Mouse (Mus musculus): ENCODE results near the gene Trappc4. TPM values are rescaled to one million over a fixed set of nuclear protein-coding genes. Genes with fewer than 3 reads are reported as not detected.

Trappc4 gene
- polyA plus RNA-seq, 1 experiment from 2014 or later: 161 TPM

DNA sequence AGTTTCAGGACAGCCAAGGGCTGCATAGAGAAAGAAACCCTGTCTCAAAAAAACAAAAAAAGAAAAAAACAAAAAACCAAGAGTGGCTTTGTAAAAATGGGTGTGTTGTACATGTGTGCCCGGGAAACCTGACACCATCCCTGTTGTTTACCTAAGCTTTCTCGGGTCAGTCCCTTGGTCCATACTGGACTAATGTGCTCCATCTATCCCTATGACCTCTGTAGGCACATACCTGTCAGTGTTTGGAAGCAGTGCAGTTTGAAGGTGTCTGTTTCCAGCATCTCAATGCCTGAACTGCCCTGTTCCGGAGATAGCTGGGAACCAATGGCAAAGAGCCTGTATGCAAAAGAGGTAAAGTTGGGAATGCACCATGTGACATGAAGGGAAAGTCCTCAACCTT is 2.4 kb downstream of the Trappc4 start:
- Histone ChIP-seq H3K4me2 (no peak overlapping the region), H3K27me3 (no peaks in the 10 kb centered on the region), H3K36me3 (peaks cover 71% of the 10 kb centered on the region), H3K4me1 (replicated peaks) (peaks cover 9% of the 10 kb centered on the region), H3K9ac (replicated peaks) (no peak overlapping the region), H3K9me3 (no peaks in the 10 kb centered on the region), H3K4me3 (replicated peaks) (no peak overlapping the region), H3K27ac (no peak overlapping the region)
- WGBS: 83% methylated on average over 3 of the region's 3 CpGs
- ATAC-seq (ENCODE audit: insufficient number of reproducible peaks, insufficient read depth, low FRiP score, low TSS enrichment, low read depth): no peak

DNA sequence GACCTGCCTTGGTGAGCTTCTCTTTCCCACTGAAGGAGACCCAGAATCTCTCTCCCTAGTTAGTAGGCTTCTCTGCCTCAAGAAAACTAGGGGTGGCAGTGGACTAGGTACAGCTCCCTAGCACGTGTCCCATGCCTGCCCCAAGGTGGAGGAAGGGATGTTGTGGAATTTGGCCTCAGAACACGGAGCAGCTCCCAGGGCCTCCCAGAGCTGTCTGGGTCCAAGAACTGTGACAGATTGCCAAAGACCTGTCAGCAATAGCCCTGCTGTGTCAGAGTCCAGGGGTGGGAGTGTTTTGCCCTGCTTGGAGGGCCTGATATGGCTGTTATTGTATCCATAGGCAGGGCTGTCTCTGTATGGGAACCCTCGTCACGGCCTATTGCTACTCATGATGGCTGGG is 6.3 kb downstream of the Trappc4 start:
- no peak for ATAC-seq (ENCODE audit: insufficient number of reproducible peaks, insufficient read depth, low FRiP score, low TSS enrichment, low read depth)
- Histone ChIP-seq H3K4me3 (replicated peaks) (no peak overlapping the region), H3K27ac (no peak overlapping the region), H3K27me3 (peaks cover 15% of the 10 kb centered on the region), H3K9ac (replicated peaks) (no peak overlapping the region), H3K36me3 (peaks cover 65% of the 10 kb centered on the region), H3K9me3 (no peaks in the 10 kb centered on the region), H3K4me1 (replicated peaks) (peaks cover 18% of the 10 kb centered on the region), H3K4me2 (no peak overlapping the region)
- WGBS: 89% methylated on average over 4 of the region's 4 CpGs

DNA sequence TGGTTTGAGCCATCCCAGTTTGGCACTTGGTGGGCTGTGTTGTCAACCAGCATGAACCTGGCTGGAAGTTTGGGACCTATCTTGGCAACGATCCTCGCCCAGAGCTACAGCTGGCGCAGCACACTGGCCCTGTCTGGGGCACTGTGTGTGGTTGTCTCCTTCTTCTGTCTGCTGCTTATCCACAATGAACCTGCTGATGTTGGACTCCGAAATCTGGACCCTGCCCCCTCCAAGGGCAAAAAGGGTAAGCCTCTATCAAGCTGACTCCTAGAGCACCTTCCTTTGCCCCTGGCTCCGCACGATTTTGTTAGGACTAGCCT is 7.6 kb downstream of the Trappc4 start:
- no peak overlapping the region for H3K27ac ChIP-seq
- no peak overlapping the region for H3K9ac ChIP-seq (replicated peaks)
- WGBS: 91% methylated on average over 6 of the region's 6 CpGs
- peaks cover 55% of the 10 kb centered on the region for H3K36me3 ChIP-seq
- H3K9me3 ChIP-seq: no peaks in the 10 kb centered on the region
- H3K4me2 ChIP-seq: no peak overlapping the region
- no peak for ATAC-seq (ENCODE audit: insufficient number of reproducible peaks, insufficient read depth, low FRiP score, low TSS enrichment, low read depth)
- peaks cover 16% of the 10 kb centered on the region for H3K4me1 ChIP-seq (replicated peaks)
- H3K27me3 ChIP-seq: peaks cover 15% of the 10 kb centered on the region
- no peak overlapping the region for H3K4me3 ChIP-seq (replicated peaks)

DNA sequence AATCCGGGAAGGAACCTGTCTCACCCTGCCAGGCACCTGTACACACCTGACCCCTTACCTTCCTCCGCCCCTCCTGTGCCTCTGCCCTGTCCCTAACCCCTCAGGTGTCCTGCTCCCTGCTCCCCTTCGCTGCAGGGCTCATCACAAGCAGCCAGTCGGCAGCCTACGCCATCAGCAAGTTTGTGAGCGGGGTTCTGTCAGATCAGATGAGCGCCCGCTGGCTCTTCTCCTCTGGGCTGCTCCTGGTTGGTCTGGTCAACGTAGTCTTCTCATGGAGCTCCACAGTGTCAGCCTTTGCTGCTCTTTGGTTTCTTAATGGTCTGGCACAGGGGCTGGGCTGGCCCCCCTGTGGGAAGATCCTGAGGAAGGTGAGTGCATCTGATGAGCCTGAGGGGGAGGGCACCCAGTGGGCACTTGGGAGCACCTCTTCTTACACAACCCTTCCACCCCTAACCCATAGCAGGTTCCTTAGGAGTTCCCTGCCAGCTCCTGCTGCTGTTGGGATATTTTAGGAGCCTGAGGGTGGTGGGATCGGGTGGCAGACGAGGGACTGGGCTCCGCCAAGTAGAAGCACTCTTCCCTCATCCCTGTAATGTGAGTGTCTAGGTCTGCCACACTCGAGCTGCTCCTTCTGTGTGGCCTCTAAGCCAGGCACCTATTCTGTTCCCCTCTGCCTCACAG is 8.1 kb downstream of the Trappc4 start:
- 81% methylated on average over 13 of the region's 13 CpGs for WGBS
- Histone ChIP-seq H3K9ac (replicated peaks) (no peak overlapping the region), H3K27ac (no peak overlapping the region), H3K4me2 (no peak overlapping the region), H3K9me3 (no peaks in the 10 kb centered on the region), H3K4me3 (replicated peaks) (no peak overlapping the region), H3K36me3 (peaks cover 50% of the 10 kb centered on the region), H3K4me1 (replicated peaks) (peaks cover 16% of the 10 kb centered on the region), H3K27me3 (peaks cover 15% of the 10 kb centered on the region)
- no peak for ATAC-seq (ENCODE audit: insufficient number of reproducible peaks, insufficient read depth, low FRiP score, low TSS enrichment, low read depth)

DNA sequence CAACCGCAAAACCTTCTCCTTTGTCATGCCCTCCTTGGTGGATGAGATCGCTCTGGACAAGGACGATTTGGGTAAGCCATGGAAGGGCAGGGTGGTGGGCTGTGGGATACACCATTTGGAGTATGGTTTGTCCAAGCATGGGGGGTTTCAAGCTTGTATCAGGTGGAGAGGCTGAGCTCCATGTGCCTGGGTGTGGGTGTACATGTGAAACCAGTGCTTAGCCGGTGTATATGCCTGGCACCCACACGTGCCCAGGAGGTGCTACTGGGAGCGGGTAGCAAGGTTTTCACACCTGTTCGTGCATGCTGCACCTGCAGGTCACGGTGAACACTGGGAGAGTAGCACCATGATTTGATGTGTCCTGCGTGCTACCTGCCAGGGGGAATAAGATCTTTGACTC is 8.8 kb downstream of the Trappc4 start:
- H3K27ac ChIP-seq: no peak overlapping the region
- peaks cover 15% of the 10 kb centered on the region for H3K27me3 ChIP-seq
- no peak for ATAC-seq (ENCODE audit: insufficient number of reproducible peaks, insufficient read depth, low FRiP score, low TSS enrichment, low read depth)
- no peaks in the 10 kb centered on the region for H3K9me3 ChIP-seq
- peaks cover 16% of the 10 kb centered on the region for H3K4me1 ChIP-seq (replicated peaks)
- H3K4me2 ChIP-seq: peak overlapping the region; percentile 97; the same call in 1 of the 2 replicates
- peaks cover 43% of the 10 kb centered on the region for H3K36me3 ChIP-seq
- H3K9ac ChIP-seq (replicated peaks): no peak overlapping the region
- WGBS: 80% methylated on average over 9 of the region's 9 CpGs
- H3K4me3 ChIP-seq (replicated peaks): no peak overlapping the region

DNA sequence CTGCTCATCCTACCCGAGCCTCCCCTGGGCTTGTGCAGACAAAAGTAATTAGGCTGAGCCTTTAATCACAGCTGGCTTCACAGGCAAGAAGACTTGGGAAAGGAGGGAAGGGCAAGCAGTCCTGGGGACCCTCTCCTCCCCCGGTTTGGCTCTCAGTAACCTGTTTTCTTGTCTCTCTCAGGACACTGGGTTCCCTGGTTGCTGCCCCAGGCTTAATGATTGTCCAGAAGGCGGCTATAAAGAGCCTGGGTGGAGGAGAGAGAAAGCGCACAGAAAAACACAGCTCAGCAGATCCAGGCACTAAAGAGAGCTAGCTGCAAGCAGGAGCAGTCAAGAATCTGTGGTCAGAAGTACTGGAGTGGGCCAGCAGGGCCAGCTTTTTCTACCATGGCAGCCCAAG is 9.3 kb downstream of the Trappc4 start:
- no peak overlapping the region for H3K27ac ChIP-seq

DNA sequence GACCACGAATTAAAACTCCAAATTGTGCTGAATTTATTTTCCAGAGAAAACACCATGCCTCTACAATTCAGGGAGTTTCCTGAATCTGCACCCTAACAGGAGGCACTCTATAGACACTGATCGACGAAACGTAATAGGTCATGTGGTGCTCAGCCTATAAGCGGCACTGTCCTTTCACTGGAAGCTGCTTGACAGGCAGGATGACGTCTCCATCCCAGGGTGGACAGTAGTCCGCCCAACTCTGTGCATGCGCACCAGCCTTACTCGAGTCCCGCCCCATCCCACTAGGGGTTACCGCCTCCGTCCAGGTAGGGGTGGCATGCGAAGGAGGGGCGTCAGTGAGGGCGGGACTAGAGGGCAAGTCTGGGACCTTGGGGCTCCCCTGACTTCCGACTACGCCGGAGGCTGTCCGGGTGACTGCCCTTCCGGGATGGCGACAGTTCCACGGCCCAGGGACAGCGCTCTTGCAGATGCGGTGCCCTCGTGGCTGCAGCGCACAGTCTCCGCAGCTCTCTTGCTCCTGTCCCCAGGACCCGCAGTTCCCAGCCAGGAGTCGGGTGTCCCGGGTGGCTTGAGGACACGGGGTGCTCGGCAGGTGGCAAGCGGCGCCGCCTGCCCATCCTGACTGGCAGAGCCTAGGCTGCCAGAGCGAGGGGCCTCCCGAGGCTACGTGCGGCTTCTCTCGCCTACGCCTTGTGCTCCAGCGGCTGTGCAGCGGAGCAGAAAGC is 10.6 kb downstream of the Trappc4 start, which contains the start of gene Slc37a4:
Gene Slc37a4, plus strand, starts transcription at position 169 of the 728 bp plus-strand sequence.
- H3K4me2 ChIP-seq: peak within 1 kb of the TSS; percentile 97
- peak within 1 kb of the TSS; percentile 73 for H3K4me3 ChIP-seq (replicated peaks)
- no peaks in the 10 kb centered on the region for H3K9me3 ChIP-seq
- H3K27me3 ChIP-seq: peaks cover 15% of the 10 kb centered on the region
- ATAC-seq (ENCODE audit: insufficient number of reproducible peaks, insufficient read depth, low FRiP score, low TSS enrichment, low read depth): peak; percentile 96
- under 1% methylated on average over 43 of the region's 43 CpGs for WGBS
- peak within 1 kb of the TSS; percentile 20; the same call in 1 of the 2 replicates for H3K27ac ChIP-seq
- peaks cover 36% of the 10 kb centered on the region for H3K36me3 ChIP-seq
- H3K9ac ChIP-seq (replicated peaks): peak within 1 kb of the TSS; percentile 79
- peaks cover 16% of the 10 kb centered on the region for H3K4me1 ChIP-seq (replicated peaks)

More for the DNA sequence above, 9.3 kb downstream of the Trappc4 start:
- peaks cover 39% of the 10 kb centered on the region for H3K36me3 ChIP-seq
- no peak for ATAC-seq (ENCODE audit: insufficient number of reproducible peaks, insufficient read depth, low FRiP score, low TSS enrichment, low read depth)
- H3K4me2 ChIP-seq: peak overlapping the region; percentile 97
- 13% methylated on average over 4 of the region's 4 CpGs for WGBS
- peaks cover 15% of the 10 kb centered on the region for H3K27me3 ChIP-seq
- peaks cover 16% of the 10 kb centered on the region for H3K4me1 ChIP-seq (replicated peaks)
- H3K4me3 ChIP-seq (replicated peaks): peak overlapping the region; percentile 73; the same call in 1 of the 2 replicates
- H3K9ac ChIP-seq (replicated peaks): peak overlapping the region; percentile 37; the same call in 1 of the 2 replicates
- no peaks in the 10 kb centered on the region for H3K9me3 ChIP-seq

DNA sequence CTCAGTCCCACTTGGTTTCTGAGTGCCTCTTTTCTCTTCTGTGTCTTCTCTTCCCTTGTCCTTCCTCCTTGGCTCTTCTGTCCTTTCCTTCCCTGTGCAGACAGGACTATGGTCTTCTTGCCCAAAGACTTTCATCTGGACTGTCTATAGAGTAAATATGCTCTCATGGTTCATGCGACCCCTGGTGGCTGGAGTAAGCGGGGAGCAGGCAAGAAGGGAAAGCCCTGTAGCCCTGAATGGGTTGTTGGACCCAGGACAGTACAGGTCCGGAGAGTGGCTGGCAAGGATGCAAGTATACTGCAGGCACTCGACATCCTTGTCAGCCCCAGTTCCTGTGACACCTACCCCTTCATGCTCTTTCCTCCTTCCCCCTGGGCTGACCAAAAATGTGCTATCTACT is 15.9 kb downstream of the Trappc4 start:
- Histone ChIP-seq H3K9ac (replicated peaks) (no peak overlapping the region), H3K4me3 (replicated peaks) (no peak overlapping the region), H3K9me3 (no peaks in the 10 kb centered on the region), H3K27ac (no peak overlapping the region), H3K27me3 (no peaks in the 10 kb centered on the region), H3K36me3 (peaks cover 64% of the 10 kb centered on the region), H3K4me1 (replicated peaks) (no peaks in the 10 kb centered on the region), H3K4me2 (no peak overlapping the region)
- 0 out of 2 replicates have a peak, but pooled peaks have one; percentile 64 for ATAC-seq (ENCODE audit: insufficient number of reproducible peaks, insufficient read depth, low FRiP score, low TSS enrichment, low read depth)
- 50% methylated on average over 4 of the region's 4 CpGs for WGBS

DNA sequence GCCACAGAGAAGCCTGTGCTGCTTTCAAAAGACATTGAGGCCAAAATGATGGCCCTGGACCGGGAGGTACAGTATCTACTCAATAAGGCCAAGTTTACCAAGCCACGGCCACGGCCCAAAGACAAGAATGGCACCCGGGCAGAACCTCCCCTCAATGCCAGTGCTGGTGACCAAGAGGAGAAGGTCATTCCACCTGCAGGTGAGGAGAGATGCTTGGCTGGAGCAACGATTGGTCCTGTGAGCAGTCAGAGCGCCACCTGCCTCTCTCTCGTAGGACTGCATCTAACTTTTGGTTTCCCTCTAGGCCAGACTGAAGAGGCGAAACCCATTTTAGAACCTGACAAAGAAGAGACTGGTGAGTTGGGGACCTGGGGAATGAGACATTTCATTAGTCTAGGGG is 18.1 kb downstream of the Trappc4 start:
- peaks cover 86% of the 10 kb centered on the region for H3K36me3 ChIP-seq
- no peak overlapping the region for H3K4me2 ChIP-seq
- H3K27ac ChIP-seq: no peak overlapping the region
- H3K27me3 ChIP-seq: no peaks in the 10 kb centered on the region
- H3K4me3 ChIP-seq (replicated peaks): no peak overlapping the region
- no peak overlapping the region for H3K9ac ChIP-seq (replicated peaks)
- no peaks in the 10 kb centered on the region for H3K4me1 ChIP-seq (replicated peaks)
- no peaks in the 10 kb centered on the region for H3K9me3 ChIP-seq
- 70% methylated on average over 8 of the region's 8 CpGs for WGBS
- ATAC-seq (ENCODE audit: insufficient number of reproducible peaks, insufficient read depth, low FRiP score, low TSS enrichment, low read depth): no peak

DNA sequence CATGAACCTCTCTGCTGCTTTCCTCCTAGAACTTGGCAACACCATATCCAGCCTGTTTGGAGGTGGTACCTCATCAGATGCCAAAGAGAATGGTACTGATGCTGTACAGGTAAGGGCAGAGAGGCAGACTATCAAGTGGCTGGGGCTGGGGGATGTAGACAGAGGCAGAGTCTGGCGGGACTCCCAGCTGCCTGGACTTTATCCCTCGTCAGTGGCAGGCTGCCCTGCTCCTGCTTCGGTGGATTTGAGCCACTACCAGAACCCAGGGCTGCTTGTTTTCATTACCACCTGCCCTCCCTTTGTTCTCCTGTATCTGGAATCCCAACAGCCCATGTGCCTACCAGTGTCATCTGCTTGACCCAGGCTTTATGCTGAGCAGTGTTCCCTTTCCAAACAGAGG is 20.2 kb downstream of the Trappc4 start:
- 86% methylated on average over 3 of the region's 3 CpGs for WGBS
- Histone ChIP-seq H3K27me3 (no peaks in the 10 kb centered on the region), H3K9ac (replicated peaks) (no peak overlapping the region), H3K4me2 (no peak overlapping the region), H3K4me1 (replicated peaks) (no peaks in the 10 kb centered on the region), H3K27ac (no peak overlapping the region), H3K36me3 (peaks cover 98% of the 10 kb centered on the region), H3K9me3 (no peaks in the 10 kb centered on the region), H3K4me3 (replicated peaks) (no peak overlapping the region)
- ATAC-seq (ENCODE audit: insufficient number of reproducible peaks, insufficient read depth, low FRiP score, low TSS enrichment, low read depth): no peak

DNA sequence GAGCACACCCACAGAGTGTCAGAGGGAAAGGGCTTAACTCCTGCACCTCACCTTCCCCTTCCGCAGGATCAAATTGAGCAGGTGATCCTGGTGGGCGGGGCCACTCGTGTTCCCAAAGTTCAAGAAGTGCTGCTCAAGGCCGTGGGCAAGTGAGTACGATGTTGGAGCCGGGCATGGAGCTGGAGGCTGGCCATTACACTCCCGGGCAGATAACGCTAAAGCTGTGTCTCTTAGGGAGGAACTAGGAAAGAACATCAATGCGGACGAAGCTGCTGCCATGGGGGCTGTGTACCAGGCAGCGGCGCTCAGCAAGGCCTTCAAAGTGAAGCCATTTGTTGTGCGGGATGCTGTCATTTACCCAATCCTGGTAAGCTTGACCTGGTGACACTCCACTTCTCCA is 22.8 kb downstream of the Trappc4 start:
- 90% methylated on average over 13 of the region's 13 CpGs for WGBS
- Histone ChIP-seq H3K4me2 (no peak overlapping the region), H3K4me1 (replicated peaks) (peaks cover 11% of the 10 kb centered on the region), H3K27me3 (no peaks in the 10 kb centered on the region), H3K4me3 (replicated peaks) (no peak overlapping the region), H3K9ac (replicated peaks) (no peak overlapping the region), H3K9me3 (no peaks in the 10 kb centered on the region), H3K27ac (no peak overlapping the region), H3K36me3 (peaks cover 92% of the 10 kb centered on the region)
- ATAC-seq (ENCODE audit: insufficient number of reproducible peaks, insufficient read depth, low FRiP score, low TSS enrichment, low read depth): no peak

All from limb, embryonic 12.5 days (tissue).